Mouse (Mus musculus): ENCODE results near the gene Gm20431.

The Gm20431 gene

GRCm38 (mm10) chr2:167565682-167566081, 95.6 kb downstream of the Gm20431 start:
- no peak for DNase-seq

GRCm38 (mm10) chr2:167565312-167565656, 96.0 kb downstream of the Gm20431 start:
- no peak for DNase-seq

DNA sequence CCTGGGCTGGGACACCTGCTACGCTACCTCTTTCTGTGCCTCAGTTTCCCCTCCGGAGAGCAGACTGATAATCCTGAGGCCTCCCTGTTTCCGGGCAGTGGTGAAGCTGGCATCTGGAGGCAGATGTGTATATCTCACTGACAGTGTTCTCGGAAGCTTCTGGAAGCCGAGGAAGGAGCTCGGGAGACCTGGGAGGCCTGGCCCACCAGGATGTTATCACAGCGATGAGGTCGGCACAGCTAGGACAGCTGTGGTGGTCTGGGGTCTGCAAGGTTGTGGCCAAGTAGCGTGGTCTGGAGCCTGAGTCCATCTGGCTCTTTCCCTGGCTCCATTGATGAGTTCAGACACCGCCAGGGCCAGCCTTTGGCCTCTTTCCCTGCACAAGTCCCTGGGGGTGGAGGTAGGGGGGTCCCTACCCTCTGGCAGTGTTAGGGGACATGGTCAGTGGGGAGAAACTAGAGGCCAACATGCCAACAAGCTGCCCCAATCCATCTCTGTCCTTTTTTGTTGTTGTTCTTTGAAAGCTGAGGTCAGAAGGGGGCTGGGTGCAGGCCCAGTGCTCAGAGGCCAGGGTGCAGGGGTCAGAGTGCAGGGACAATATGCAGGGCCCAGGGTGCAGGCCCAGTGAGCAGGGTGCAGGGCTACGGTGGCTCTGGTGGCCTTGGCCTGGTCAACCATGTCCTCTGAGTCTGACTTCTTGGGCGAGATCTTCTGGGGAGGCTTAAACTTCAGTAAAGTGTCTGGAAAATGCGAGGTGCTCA, 96.6 kb downstream of the Gm20431 start:
- DNase-seq, result no peak

DNA sequence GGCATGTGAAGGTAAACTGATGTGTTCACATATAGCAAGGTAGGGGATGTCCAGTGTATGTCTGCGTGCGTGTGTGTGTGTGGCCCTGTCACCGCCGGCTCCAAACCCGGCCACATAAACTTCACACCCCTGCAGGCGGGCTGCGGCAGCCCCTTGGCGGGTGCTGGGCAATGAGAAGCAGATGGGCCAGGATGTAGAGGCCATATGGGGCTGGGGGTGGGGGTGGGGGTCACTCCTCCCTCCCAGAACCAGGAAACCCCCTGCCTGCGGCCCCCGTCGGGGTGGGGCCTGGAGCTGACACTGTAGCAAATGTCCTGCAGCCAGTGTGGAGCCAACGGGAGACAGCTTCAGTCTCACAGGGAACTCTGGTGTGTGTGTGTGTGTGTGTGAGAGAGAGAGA, 97.6 kb downstream of the Gm20431 start:
- DNase-seq, result no peak

- DNase-seq, result no peak
Measured at GRCm38 (mm10) chr2:167563035-167563434, 98.3 kb downstream of the Gm20431 start.

GRCm38 (mm10) chr2:167562101-167562500, 99.2 kb downstream of the Gm20431 start:
- DNase-seq, result no peak

DNA sequence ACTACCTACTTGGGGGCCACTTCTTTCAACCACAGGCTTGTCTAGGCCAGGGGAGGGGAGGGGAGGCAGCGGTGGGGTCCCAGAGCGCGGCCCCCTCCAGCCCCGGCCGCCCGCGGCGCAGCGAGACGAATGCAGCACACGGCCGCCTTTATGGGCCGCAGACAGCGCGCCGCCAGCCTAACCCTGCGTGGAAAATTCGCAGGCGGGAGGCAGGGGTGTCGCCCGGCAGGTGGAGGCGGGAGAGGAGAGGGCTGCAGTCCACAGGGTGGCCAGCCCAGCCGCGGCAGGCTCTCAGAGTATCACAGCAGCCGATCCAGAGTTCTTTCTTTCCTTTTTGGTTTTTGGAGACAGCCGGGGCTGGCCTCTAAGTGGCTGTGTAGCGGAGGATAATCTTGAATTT, 101.9 kb downstream of the Gm20431 start:
- DNase-seq, result no peak
